Mouse (Mus musculus) B cell, adult 67 days (primary cell): ENCODE results near the gene Prmt1. TPM values are rescaled to one million over a fixed set of nuclear protein-coding genes. Genes with fewer than 3 reads are reported as not detected.

Experiments used
- total RNA-seq, 2 experiments: library from RNA; stranded (reverse); gene quantifications; 4 replicates each; pipeline ENCODE4 v1.2.4; 2023

Prmt1 gene
- total RNA-seq = 100 to 1,000 TPM; 154 to 155 TPM

DNA sequence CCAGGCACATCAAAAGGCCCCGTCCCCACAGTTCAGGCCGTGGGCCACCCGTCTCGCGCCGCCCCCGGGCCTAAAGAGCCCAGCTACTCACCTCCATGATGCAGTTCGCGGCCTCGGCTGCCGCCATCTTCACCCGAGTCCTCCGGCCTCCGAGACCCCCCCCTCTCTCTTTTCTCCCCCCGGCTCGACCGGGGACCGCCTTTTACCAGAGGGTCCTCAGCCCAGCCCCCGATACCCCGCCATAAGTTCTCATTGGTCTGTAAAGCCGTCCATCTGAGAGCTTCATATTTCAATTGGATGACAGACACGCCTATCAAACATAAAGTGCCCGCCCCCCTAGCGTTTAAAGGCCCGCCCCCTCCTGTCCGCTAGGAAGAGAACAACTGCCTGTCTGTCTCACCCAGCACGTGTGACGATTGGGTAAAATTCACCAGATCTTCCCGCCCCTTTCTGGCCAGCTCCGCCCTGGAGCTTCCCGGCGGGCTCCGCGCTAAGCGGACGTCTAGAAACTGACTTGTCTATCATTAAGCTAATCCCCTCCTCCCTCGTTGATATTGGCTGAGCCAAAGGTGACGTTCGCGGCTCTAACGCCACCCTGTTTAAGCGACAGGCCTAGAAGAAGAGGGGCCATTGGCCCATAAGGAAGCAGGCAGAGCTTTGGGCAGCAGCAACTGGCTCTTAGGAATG is at the start of gene Prmt1:
Prmt1 (minus strand) TSS at position 377 of the 687 bp plus-strand sequence.

DNA sequence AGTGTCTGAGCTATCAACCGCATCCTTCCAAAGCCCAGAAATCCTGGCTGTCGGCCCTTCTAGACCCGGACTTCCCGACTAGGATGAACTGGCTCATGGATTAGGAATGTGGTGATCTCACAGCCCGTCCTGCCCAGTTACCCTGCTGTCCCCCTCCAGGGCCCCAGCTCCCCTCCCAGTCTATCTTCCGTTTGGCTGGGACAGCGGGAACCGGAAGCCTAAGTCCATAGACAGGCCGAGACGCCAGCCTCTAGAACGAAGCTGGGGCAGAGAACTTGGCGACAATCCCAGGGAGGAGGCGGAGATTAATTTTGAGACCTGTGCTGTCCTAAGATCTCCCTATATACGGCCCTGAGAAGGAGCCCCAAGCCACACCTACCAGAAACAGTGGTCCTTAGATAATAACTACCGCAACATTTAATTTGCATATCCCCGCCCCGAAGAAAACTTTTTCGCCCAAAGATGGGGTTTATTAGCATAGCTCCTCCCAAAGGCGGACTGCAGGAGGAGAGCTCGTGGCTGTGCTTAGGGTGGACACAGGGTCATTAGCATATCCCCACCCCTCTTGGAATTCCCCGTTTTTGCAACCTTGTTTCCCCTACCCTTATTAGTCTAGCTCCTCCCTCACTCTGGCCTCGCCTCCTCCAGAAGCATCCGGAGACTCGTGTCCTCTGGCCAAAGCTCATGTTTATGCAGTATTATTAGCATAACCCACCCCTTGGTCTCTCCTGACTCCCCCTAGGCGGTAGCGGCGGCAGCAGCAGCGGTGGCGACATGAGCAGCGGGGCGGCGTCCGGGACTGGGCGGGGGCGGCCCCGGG is 31.1 kb upstream of the Prmt1 start, which contains the start of gene Rras:
Rras (plus strand) TSS at position 720 of the 820 bp plus-strand sequence.

DNA sequence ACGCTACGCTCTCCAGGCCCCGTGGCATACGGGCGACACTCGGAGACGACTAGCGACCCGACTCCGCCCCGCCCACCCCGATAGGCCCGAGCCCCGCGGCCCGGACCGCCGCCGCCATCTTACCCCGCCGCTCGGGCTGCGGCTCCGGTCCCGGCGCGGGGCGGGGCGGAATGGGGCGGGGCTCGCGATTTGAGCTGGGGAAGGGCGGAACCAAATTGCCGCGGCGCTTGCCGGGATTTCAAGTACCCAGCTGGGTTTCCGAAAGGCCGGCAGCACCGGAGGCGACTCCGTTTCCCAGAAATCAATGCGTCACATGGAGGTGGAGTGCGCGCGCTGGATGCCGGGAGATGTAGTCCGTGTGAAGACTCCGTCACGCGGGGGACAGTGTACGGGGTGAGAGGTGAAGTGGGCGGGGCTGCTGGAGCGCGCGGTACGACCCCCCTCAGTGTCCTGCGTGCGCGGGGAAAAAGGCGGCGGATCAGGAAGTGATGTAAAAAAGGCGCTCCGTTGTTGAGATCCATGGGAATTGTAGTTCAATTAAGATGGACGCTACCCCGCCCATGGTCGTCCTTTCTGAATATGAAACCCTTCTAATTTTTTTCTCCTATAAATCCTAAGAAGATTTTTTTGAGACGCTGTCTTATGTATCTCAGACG is 29.7 kb upstream of the Prmt1 start, which contains the start of gene Scaf1:
Scaf1 (minus strand) TSS at position 407 of the 656 bp plus-strand sequence.

DNA sequence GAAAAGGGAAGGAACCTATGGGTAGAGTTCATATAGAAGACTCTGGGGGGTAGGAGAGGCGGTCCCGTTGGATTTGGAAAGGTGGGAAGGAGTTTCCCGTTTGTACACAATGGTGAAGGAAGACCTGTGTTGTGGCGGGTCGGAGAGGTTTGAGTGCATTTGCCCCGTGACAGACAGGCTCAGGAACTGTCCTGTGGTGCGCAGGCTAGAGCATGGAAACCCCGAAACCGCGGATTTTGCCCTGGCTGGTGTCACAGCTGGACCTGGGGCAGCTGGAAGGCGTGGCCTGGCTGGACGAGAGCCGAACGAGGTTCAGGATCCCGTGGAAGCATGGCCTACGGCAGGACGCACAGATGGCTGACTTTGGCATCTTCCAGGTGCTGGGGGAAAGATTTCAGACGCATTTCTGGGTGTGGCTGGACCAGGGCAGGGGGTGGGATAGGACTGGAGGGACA is 12.2 kb upstream of the Prmt1 start, which contains the start of gene Bcl2l12:
Bcl2l12 (minus strand) TSS at position 212 of the 455 bp plus-strand sequence.

DNA sequence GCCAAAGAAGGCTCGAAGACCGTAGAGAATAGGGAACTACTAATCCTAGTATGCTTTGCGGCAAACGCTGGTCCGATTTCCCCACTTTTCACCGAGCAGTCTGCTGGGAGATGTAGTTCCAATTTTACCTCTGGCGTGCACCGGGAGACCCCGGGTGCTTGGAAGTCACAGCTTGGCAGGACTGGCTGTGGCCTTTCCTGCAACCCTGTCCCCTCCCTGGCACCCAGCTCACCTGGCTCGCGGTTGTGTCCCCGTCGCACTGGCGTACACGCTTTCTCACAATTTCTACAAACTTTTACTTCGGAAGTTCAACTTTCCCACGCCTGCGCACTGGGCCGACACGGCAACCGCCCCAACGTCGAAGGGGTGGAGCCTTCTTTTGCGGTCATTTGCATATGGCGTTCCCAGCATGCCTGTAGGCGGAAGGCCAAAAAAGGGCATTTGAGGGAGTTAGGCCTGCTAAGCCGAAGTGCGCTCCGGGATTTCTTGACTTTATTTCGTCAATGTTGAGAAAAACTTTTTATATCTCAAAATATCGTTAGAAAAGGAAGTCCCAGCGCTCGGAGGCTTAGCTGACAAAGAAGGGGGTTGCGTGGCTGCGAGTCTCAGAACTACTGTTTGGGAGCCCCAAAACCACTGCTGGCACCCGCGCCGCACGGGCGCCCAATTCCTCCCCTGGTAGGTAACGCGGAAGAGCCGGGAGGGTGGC is 11.0 kb upstream of the Prmt1 start, which contains the start of gene Irf3:
Irf3 (plus strand) TSS at position 418 of the 709 bp plus-strand sequence.

DNA sequence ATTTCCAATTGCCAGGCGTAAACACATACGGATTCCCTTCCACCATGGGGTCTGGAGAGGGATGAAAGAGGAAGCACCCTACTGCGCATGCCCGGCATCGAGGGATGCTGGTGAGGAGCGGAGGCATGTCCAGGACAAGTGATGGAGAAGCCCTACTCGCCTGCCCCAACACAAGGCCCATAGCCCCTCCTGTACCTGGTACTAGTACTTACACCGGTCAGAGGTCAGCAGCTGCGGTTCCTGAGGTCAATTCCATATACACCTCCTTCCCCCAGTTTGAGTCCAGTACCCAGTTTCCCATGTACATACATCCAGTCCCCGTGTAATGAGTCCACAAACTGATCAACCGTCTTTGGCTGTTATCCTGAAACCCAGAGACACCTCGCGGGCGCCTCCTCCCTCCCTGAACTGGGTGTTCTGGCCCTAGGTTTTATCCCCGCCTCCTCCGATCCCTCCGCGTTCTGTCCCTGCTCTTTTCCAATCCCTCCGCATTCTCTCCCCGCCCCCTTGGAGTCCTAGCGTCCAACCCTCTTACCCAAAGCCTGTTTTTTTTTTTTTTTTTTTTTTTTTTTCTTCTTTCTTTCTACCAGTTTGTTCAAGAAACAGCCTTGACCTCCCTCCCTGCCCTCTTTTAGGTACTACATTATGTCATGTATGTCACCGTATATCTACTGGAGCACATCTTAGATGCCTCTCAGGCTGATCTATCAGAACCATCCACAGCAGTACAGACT is 11.8 kb downstream of the Prmt1 start, which contains the start of gene Cpt1c:
Cpt1c (minus strand) TSS at position 469 of the 734 bp plus-strand sequence.

DNA sequence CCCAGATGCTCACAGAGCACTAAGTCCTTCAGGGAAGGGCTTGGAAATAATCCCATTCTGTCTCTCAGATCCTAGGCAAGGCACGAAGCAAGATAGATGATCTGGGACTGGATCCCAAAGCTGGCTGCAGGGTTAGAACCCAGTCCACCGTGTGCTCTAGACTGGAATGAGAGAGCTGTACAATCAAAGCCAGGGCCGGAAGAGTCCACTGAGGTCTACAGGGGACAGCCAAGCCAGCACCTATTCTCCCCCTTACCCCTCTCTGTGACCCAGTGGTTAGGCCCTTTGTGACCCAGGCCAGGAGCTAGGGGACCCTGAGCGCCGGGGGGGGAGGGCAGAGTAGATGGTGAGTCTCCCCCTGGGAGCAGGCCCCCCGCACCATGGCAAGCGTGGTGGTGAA is 43.5 kb downstream of the Prmt1 start, which contains the start of gene Tsks:
Tsks (plus strand) TSS at position 301 of the 400 bp plus-strand sequence.

DNA sequence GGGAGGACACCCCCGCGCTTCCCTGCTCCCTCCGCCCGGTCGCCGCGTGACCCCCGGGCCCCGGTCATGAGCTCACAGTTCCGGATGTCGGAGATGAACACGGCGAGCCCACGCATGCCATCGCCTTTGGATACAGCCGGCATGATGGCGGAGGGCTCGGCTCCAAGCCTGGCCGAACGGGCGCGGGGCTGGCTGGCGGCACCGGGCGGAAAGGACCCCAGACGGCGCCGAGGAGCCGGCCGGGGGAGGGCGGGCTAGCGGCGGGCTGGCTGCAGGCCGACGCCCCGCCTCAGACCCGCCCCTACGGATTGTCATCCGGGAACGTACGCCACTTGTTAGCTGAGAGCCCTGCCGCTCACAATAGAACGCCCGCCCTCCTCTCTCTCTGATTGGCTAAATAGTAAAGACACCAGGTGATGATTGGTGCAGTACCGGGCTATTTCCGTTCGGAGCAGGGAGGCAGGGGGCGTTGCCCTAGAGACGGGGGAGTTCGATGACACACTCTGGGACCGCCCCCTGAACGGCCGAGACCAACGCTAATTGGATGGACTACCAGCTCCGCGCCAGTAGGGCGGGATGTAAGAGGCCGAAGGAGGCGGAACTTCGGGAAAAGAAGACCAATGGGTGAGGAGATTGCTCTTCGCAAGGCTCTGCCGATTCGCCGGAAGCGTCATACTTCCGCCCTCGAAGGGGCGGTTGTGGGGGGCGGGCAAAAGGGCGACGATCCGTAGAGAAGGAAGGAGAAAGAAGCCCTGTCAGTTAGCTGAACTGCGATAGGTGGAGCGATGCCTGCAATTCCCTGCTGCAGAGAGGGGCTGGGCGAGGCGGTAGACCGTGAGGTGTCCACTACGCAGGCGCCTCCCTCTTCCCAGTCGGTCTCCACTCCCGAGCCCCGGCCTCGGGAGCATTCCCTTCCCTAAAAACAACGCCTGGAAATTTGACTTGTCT is 56.9 kb downstream of the Prmt1 start, which contains the start of gene Ap2a1:
Ap2a1 (minus strand) TSS at position 293 of the 948 bp plus-strand sequence.

Other genes starting within 250 kb of the Prmt1 start
- 10 to 100 TPM; 80.8 to 85.9 TPM for gene Vrk3, start 238.2 kb downstream of the Prmt1 start, total RNA-seq
- 1 to 10 TPM; 2.1 to 2.6 TPM for gene Zfp473, start 235.5 kb downstream of the Prmt1 start, total RNA-seq
- gene Nup62, start 170.5 kb downstream of the Prmt1 start, total RNA-seq = 10 to 100 TPM; 53.1 to 61.7 TPM
- gene Il4i1, start 170.2 kb downstream of the Prmt1 start, total RNA-seq = 100 to 1,000 TPM; 155 to 234 TPM
- 1 to 10 TPM; 3.8 to 4.1 TPM for gene Atf5, start 169.9 kb downstream of the Prmt1 start, total RNA-seq
- gene Akt1s1, start 137.6 kb downstream of the Prmt1 start, total RNA-seq = 10 to 100 TPM; 47.4 to 54.3 TPM
- 100 to 1,000 TPM; 116 to 132 TPM for gene Tbc1d17, start 137.5 kb downstream of the Prmt1 start, total RNA-seq
- gene Pnkp, start 129.4 kb downstream of the Prmt1 start, total RNA-seq = 10 to 100 TPM; 75.0 to 80.9 TPM
- 10 to 100 TPM; 14.0 to 23.5 TPM for gene Ptov1, start 116.8 kb downstream of the Prmt1 start, total RNA-seq
- 10 to 100 TPM; 67.9 to 78.3 TPM for gene Med25, start 93.9 kb downstream of the Prmt1 start, total RNA-seq
- 10 to 100 TPM; 31.4 to 50.1 TPM for gene Fuz, start 90.5 kb downstream of the Prmt1 start, total RNA-seq
- gene Ap2a1, start 57.1 kb downstream of the Prmt1 start, total RNA-seq = 100 to 1,000 TPM in 1 of 2 experiments, 10 to 100 TPM in 1; 92.5 to 101 TPM
- not detected for gene Tsks, start 43.4 kb downstream of the Prmt1 start, total RNA-seq
- gene Cpt1c, start 11.7 kb downstream of the Prmt1 start, total RNA-seq = not detected
- gene Irf3, start 11.1 kb upstream of the Prmt1 start, total RNA-seq = 100 to 1,000 TPM; 195 TPM
- gene Bcl2l12, start 12.1 kb upstream of the Prmt1 start, total RNA-seq = 10 to 100 TPM; 35.3 to 36.9 TPM
- gene Scaf1, start 29.8 kb upstream of the Prmt1 start, total RNA-seq = 100 to 1,000 TPM; 100 to 104 TPM
- gene Rras, start 31.4 kb upstream of the Prmt1 start, total RNA-seq = 10 to 100 TPM; 20.1 to 20.2 TPM
- 10 to 100 TPM; 77.6 to 78.0 TPM for gene Prr12, start 66.3 kb upstream of the Prmt1 start, total RNA-seq
- 10 to 100 TPM; 65.6 to 78.2 TPM for gene Nosip, start 75.9 kb upstream of the Prmt1 start, total RNA-seq
- 1 to 10 TPM; 2.9 to 3.9 TPM for gene Prrg2, start 76.1 kb upstream of the Prmt1 start, total RNA-seq
- gene Rcn3, start 105.7 kb upstream of the Prmt1 start, total RNA-seq = 1 to 10 TPM; 3.6 to 6.8 TPM
- gene Fcgrt, start 117.3 kb upstream of the Prmt1 start, total RNA-seq = 10 to 100 TPM; 29.9 to 39.6 TPM
- gene Rps11, start 137.9 kb upstream of the Prmt1 start, total RNA-seq = 1,000 to 10,000 TPM; 2,440 to 2,508 TPM
- gene Rpl13a, start 142.2 kb upstream of the Prmt1 start, total RNA-seq = 1,000 to 10,000 TPM; 4,339 to 4,395 TPM
- not detected for gene Gm45713, start 149.7 kb upstream of the Prmt1 start, total RNA-seq
- 10 to 100 TPM; 77.8 to 83.8 TPM for gene Flt3l, start 149.9 kb upstream of the Prmt1 start, total RNA-seq
- 10 to 100 TPM; 40.5 to 51.7 TPM for gene Pih1d1, start 167.7 kb upstream of the Prmt1 start, total RNA-seq
- 100 to 1,000 TPM; 128 to 137 TPM for gene Aldh16a1, start 168.0 kb upstream of the Prmt1 start, total RNA-seq
- gene Slc17a7, start 177.4 kb upstream of the Prmt1 start, total RNA-seq = not detected
- not detected for gene Gfy, start 193.0 kb upstream of the Prmt1 start, total RNA-seq
- gene Pth2, start 194.4 kb upstream of the Prmt1 start, total RNA-seq = not detected
- 1 to 10 TPM in 1 of 2 experiments, under 1 TPM in 1; 0.46 to 1.1 TPM for gene Ccdc155, start 218.3 kb upstream of the Prmt1 start, total RNA-seq
- 1 to 10 TPM in 1 of 2 experiments, under 1 TPM in 1; 0.83 to 2.3 TPM for gene Dkkl1, start 225.6 kb upstream of the Prmt1 start, total RNA-seq
- gene Tead2, start 229.2 kb upstream of the Prmt1 start, total RNA-seq = not detected